Mouse (Mus musculus): ENCODE data around the gene Fam187b.

GRCm38 (mm10) chr7:30972426-30973250, 952 bp upstream of the Fam187b start:
- TF ChIP-seq CTCF (IDR thresholded peaks at IDR 0.05; ENCODE audit: control insufficient read depth, insufficient read depth, insufficient replicate concordance, low read depth, low read length) (no peak), POLR2A (IDR thresholded peaks at IDR 0.05; ENCODE audit: control insufficient read depth, low read depth, low read length) (no peak)

All from testis, adult 2 months (tissue).